Mouse (Mus musculus) erythroblast, embryonic 14.5 days (primary cell): ENCODE measurements at regions not wholly inside any gene's neighbourhood (a gene's known extent, or its start where the extent isn't known, plus 50 kb on each side); places are given as distances from the start of the nearest gene placed in this dataset.

Experiments used
- H3K27me3 ChIP-seq: 2 replicates; pipeline ENCODE4 v1.6.1; 2012; ENCODE audit warnings: inconsistent platforms; ENCODE audit not compliant: control insufficient read depth
- H3K36me3 ChIP-seq: 2 replicates; pipeline ENCODE4 v1.6.1; 2012; ENCODE audit warnings: mild to moderate bottlenecking, inconsistent platforms; ENCODE audit not compliant: control insufficient read depth
- H3K4me1 ChIP-seq: 2 replicates; pipeline ENCODE4 v1.6.1; 2012; ENCODE audit warnings: inconsistent platforms; ENCODE audit not compliant: control insufficient read depth
- H3K4me3 ChIP-seq: replicated peaks from 2 replicates; pipeline ENCODE3; 2012; ENCODE audit warnings: moderate library complexity, mild to moderate bottlenecking, inconsistent platforms
- H3K9me3 ChIP-seq: 2 replicates; pipeline ENCODE4 v1.6.1; 2012; ENCODE audit warnings: low read length, inconsistent platforms, mixed read lengths; ENCODE audit not compliant: control insufficient read depth
- GATA1 ChIP-seq: IDR thresholded peaks from 2 replicates; pipeline ENCODE4 v1.6.1; 2012; ENCODE audit warnings: low read length, inconsistent platforms, mixed read lengths
- TAL1 ChIP-seq: IDR thresholded peaks from 3 replicates; pipeline ENCODE4 v1.6.1; 2012; ENCODE audit warnings: low read length, inconsistent platforms, mixed read lengths

DNA sequence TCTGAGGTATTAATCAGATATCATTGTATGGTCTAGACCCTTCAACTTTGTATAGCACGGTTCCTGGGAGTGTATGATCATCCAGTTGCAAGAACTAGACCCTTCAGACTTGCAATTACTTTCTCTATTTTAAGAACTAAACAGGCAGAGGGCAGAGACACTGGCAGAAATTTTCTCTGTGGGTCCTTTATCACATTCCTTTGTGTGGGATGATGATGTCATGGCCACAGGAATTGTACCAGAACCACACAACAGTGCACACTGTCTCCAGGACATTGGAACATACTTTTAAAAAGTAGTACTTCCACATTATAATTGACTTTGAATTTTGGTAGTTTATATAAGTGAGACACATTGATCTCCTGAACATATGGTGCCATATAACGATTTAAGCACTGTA lies 674.2 kb downstream of the Rfpl4b start:
- Histone ChIP-seq H3K4me1 (no peaks in the 10 kb centered on the region), H3K9me3 (no peaks in the 10 kb centered on the region), H3K4me3 (no peak overlapping the region), H3K27me3 (no peaks in the 10 kb centered on the region), H3K36me3 (no peaks in the 10 kb centered on the region)
- no peak for TF ChIP-seq TAL1
- TF ChIP-seq GATA1: no peak

DNA sequence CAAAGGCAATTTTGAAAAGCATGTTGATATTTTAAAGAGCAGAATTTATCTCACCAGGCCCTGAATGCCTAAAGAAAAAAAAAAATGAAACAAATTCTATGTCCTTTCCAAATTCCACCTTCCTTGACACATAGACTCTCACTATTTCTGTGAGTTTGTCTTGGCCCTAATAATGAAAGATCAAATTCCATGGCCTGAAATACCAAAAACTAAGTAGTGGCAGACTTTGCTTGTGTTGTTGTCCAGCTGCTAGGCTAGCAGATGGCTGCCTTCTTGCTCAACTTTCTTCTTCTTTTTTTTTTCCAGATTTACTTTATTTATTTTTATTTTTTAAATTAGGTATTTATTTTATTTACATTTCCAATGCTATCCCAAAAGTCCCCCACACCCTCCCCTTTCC lies 682.4 kb downstream of the Rfpl4b start:
- no peaks in the 10 kb centered on the region for H3K9me3 ChIP-seq
- H3K4me3 ChIP-seq: no peak overlapping the region
- no peaks in the 10 kb centered on the region for H3K27me3 ChIP-seq
- H3K4me1 ChIP-seq: no peaks in the 10 kb centered on the region
- H3K36me3 ChIP-seq: no peaks in the 10 kb centered on the region
- no peak for TF ChIP-seq GATA1
- TF ChIP-seq TAL1: no peak

DNA sequence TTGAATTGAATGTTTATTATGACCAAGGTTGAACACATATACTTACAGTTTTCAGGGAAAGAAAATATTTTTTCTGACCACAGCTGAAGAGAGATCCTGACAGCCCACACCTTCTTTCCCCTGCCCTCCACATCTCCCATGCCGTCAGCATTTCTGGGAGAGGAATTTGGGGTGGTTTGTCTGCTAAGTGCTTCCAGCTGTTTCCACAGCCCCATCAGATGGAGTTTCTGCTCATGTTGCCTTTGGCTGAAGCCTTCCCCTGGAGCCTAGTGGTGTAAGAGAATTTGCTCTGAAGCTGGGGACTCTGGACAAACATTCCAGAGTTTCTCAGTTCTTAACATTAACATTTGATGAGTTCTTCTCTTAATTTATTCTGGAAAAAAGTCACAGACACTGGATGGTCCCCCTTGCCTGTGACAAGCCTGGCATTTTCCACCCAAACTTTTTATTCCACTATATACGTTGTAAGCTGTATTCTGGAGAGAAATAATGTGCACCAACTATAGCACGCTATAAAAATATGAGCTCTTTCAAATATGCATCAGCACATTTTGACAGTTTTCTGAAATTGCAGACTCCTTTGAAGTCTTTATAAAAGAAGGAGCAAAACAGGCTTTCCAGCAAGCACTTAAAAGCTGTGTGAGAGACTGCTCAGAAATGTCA lies 699.5 kb downstream of the Rfpl4b start:
- TF ChIP-seq GATA1 (no peak), TAL1 (no peak)
- Histone ChIP-seq H3K9me3 (no peaks in the 10 kb centered on the region), H3K27me3 (no peaks in the 10 kb centered on the region), H3K36me3 (no peaks in the 10 kb centered on the region), H3K4me3 (no peak overlapping the region), H3K4me1 (no peaks in the 10 kb centered on the region)

DNA sequence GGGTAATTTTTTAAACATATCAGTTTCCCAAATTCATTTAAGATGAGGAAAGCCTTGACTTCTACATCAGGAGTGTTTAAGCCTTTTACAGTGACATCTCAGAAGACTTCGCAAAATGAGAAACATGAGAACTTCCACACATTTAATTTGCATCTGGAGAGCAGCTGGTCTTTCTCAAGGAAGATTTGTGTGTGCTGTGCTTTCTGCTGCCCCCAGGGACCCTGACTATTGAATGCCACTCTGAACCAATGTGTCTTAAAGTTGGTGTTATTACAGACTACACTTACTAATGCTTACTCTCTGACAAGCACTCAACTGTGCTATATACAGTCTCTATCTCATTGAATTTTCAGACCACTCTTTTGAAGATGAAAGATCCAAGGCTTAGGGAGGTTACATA lies 703.0 kb downstream of the Rfpl4b start:
- Histone ChIP-seq H3K4me1 (no peaks in the 10 kb centered on the region), H3K36me3 (no peaks in the 10 kb centered on the region), H3K27me3 (no peaks in the 10 kb centered on the region), H3K4me3 (no peak overlapping the region), H3K9me3 (no peaks in the 10 kb centered on the region)
- TF ChIP-seq GATA1 (no peak), TAL1 (no peak)

DNA sequence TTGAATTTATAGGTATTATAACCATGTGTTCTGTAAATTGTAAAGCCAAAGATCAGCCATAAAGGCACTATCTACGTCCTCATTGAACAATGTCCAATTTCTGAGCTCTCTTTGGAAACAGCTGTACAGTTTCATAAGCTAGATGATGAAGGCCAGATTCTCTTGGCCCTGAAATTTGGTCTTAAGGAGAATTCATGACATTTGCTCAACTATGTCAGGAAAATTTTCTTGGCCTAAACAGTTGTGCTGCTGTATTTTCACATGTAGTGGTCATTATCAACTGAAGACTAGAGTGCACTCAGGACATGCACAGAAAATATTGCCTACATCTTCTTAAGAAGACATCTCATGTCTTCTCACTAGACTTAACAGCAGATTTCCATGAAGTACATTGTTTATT lies 705.1 kb downstream of the Rfpl4b start:
- no peak for TF ChIP-seq GATA1
- no peak for TF ChIP-seq TAL1
- Histone ChIP-seq H3K9me3 (no peaks in the 10 kb centered on the region), H3K27me3 (no peaks in the 10 kb centered on the region), H3K36me3 (no peaks in the 10 kb centered on the region), H3K4me1 (no peaks in the 10 kb centered on the region), H3K4me3 (no peak overlapping the region)

DNA sequence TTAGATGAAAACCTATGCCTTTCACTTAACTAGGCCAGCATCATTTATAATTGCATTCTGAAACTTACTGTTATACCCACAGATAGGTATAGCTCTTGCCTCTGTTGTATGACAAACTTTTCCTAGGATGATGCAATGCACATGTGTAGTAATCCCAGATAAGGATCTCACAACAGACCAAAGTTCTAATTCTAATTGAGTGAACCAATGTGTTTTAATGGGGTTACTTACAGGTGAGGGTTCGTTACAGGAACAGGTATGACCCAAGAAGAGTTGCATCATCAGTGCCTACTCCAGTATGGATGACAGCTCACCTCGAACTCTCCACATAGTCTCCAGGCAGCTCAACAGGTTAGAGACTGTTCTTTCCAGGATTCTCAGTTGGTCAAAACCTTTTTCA lies 707.4 kb downstream of the Rfpl4b start:
- no peaks in the 10 kb centered on the region for H3K36me3 ChIP-seq
- H3K4me3 ChIP-seq: no peak overlapping the region
- TF ChIP-seq TAL1 (no peak), GATA1 (no peak)
- no peaks in the 10 kb centered on the region for H3K27me3 ChIP-seq
- no peaks in the 10 kb centered on the region for H3K4me1 ChIP-seq
- H3K9me3 ChIP-seq: no peaks in the 10 kb centered on the region

DNA sequence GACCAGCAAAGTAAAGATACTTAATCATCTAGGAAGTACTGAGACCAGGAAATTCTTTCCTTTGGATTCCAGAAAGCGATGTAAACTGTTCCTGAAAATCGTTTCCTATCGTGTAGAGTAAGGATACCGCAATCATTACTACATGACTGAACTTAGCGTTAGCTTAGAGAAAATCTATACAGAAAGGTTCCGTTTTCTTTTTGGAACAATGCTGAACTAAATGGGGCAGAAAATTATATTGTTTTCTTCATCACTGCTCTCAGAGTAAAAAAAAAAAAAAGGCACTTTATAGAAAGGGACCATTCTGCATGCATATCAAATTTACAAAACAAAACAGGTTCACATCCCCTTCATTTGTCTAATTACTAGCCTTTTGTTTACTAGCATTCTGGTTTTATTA lies 713.0 kb downstream of the Rfpl4b start:
- no peaks in the 10 kb centered on the region for H3K27me3 ChIP-seq
- no peaks in the 10 kb centered on the region for H3K4me1 ChIP-seq
- no peaks in the 10 kb centered on the region for H3K36me3 ChIP-seq
- no peak overlapping the region for H3K4me3 ChIP-seq
- no peaks in the 10 kb centered on the region for H3K9me3 ChIP-seq
- TF ChIP-seq GATA1 (no peak), TAL1 (no peak)

DNA sequence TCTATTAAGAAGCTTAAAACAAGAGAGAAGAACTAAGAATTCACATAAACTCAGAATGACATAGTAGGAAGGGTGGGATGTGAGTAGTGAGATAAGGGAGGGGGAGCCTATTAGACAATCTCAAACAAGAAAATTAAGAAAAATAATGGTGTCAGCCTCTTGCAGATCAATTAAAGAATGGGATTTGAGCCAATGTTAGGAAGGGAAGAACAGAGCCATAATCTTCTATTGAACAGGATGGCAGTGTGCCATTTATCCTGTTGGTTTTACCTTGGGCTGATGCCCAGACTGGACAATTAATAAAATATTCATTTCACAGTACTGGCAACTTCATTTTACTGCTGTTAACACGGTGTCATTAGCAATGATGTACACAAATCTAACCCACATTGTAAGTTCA lies 718.0 kb downstream of the Rfpl4b start:
- Histone ChIP-seq H3K9me3 (no peaks in the 10 kb centered on the region), H3K4me3 (no peak overlapping the region), H3K4me1 (no peaks in the 10 kb centered on the region), H3K36me3 (no peaks in the 10 kb centered on the region), H3K27me3 (no peaks in the 10 kb centered on the region)
- TF ChIP-seq GATA1: no peak
- TF ChIP-seq TAL1: no peak

DNA sequence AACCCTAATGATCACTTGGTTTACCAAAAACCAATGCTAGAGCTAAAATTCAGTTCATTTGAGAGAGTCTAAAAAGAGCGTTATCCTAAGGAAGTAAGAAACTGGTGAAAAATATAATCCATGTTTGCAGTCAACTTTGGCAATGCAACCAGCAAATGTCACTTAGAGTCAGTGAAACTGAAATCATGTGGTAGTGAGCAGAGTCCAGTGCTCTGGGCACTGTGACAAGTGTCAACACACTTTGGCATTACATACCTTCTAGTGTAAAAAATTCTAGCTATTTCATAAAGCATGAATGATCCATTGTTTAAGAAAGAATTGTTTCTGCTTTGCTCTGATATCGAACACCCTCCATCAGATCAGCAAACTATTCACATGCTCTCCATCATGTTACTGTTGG lies 743.1 kb downstream of the Rfpl4b start:
- no peak for TF ChIP-seq TAL1
- TF ChIP-seq GATA1: no peak
- H3K4me1 ChIP-seq: no peaks in the 10 kb centered on the region
- no peaks in the 10 kb centered on the region for H3K36me3 ChIP-seq

DNA sequence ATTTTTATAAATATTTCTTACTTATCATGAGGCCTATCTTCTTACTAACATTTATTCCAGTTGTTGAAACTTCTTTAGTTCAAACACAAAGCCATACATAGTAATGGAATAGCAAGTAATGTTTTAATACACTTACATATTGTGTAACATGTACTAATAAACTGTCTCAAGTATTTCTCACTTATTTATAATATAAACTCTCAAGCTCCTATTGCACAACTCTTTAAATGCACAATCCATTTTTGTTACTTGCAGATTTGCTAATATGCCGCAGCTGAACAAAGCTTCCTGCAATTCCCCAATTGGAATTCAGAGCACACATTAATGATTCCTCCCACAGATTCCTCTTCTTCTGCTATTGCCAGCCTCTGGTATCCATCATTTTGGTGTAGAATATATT lies 749.2 kb downstream of the Rfpl4b start:
- no peaks in the 10 kb centered on the region for H3K36me3 ChIP-seq
- no peaks in the 10 kb centered on the region for H3K9me3 ChIP-seq
- no peaks in the 10 kb centered on the region for H3K4me1 ChIP-seq
- no peak for TF ChIP-seq TAL1
- no peak for TF ChIP-seq GATA1
- no peak overlapping the region for H3K4me3 ChIP-seq
- no peaks in the 10 kb centered on the region for H3K27me3 ChIP-seq

More for the DNA sequence above, 743.1 kb downstream of the Rfpl4b start:
- no peaks in the 10 kb centered on the region for H3K27me3 ChIP-seq
- H3K9me3 ChIP-seq: 0 out of 2 replicates have a peak, but pooled peaks cover 2% of the 10 kb centered on the region
- no peak overlapping the region for H3K4me3 ChIP-seq
